Mouse (Mus musculus) left cerebral cortex, postnatal 10 days (tissue): ENCODE measurements around the gene Kazn. TPM values are rescaled to one million over a fixed set of nuclear protein-coding genes. Genes with fewer than 3 reads are reported as not detected.

ENCODE experiments used
- DNase-seq, 2 experiments: peaks; one replicate each; pipeline ENCODE4 v3.0.0; 2021 to 2022; ENCODE audit warnings: low spot score in 2 of 2, mixed read lengths in 1 of 2; ENCODE audit errors: extremely low spot score in 1 of 2
- intact Hi-C: fragments of 180-260 bp; cut with DNase I; formaldehyde crosslinking; loops from one replicate; pipeline ENCODE4 v1.15.1; 2025
- total RNA-seq, 2 experiments: library from RNA; stranded (reverse); gene quantifications; 2 replicates each; pipeline ENCODE4 v1.2.3; 2021

Gene Kazn
- total RNA-seq, result 10 to 100 TPM; 65.2 to 71.9 TPM

GRCm38 (mm10) chr4:142239240-142240126 is at the start of gene Kazn:
TSS of gene Kazn (minus strand) at chr4:142239401.
- DNase-seq, result peak; percentile 40 to 88
- intact Hi-C loops, result loop anchor here (10.0 kb wide), 1 partner anchor 235 kb away; no protein-coding TSS in a partner anchor

GRCm38 (mm10) chr4:142285471-142285870 is 46.3 kb upstream of the Kazn start:
- intact Hi-C loops, result no loop called here
- no peak for DNase-seq

GRCm38 (mm10) chr4:142283867-142284266 is 44.7 kb upstream of the Kazn start:
- intact Hi-C loops, result no loop called here
- no peak for DNase-seq

- intact Hi-C loops, result no loop called here
- no peak for DNase-seq
Measured at GRCm38 (mm10) chr4:142278197-142278575, 39.0 kb upstream of the Kazn start.

GRCm38 (mm10) chr4:142277481-142278196 is 38.4 kb upstream of the Kazn start:
- intact Hi-C loops, result no loop called here
- DNase-seq, result peak in 1 of 2 experiments; percentile 46

GRCm38 (mm10) chr4:142275242-142275641 is 36.0 kb upstream of the Kazn start:
- intact Hi-C loops, result no loop called here
- no peak for DNase-seq

- intact Hi-C loops, result no loop called here
- no peak for DNase-seq
Measured at GRCm38 (mm10) chr4:142274441-142275234, 35.4 kb upstream of the Kazn start.

GRCm38 (mm10) chr4:142271506-142271905 is 32.3 kb upstream of the Kazn start:
- no peak for DNase-seq
- intact Hi-C loops, result no loop called here

- no peak for DNase-seq
- intact Hi-C loops, result no loop called here
Measured at GRCm38 (mm10) chr4:142267832-142268231, 28.6 kb upstream of the Kazn start.

- peak in 1 of 2 experiments; percentile 56 for DNase-seq
- intact Hi-C loops, result no loop called here
Measured at GRCm38 (mm10) chr4:142267348-142267819, 28.2 kb upstream of the Kazn start.

GRCm38 (mm10) chr4:142264335-142264734 is 25.1 kb upstream of the Kazn start:
- intact Hi-C loops, result no loop called here
- DNase-seq, result no peak

- no peak for DNase-seq
- intact Hi-C loops, result no loop called here
Measured at GRCm38 (mm10) chr4:142261725-142262124, 22.5 kb upstream of the Kazn start.

GRCm38 (mm10) chr4:142258730-142259129 is 19.5 kb upstream of the Kazn start:
- no peak for DNase-seq
- intact Hi-C loops, result loop anchor here (5.0 kb wide), 1 partner anchor 764 kb away; no protein-coding TSS in a partner anchor

- intact Hi-C loops, result no loop called here
- DNase-seq, result no peak
Measured at GRCm38 (mm10) chr4:142254088-142254487, 14.9 kb upstream of the Kazn start.

- DNase-seq, result no peak
- intact Hi-C loops, result no loop called here
Measured at GRCm38 (mm10) chr4:142251471-142252354, 12.5 kb upstream of the Kazn start.

GRCm38 (mm10) chr4:142250054-142250453 is 10.9 kb upstream of the Kazn start:
- intact Hi-C loops, result no loop called here
- DNase-seq, result no peak

GRCm38 (mm10) chr4:142249401-142249800 is 10.2 kb upstream of the Kazn start:
- no peak for DNase-seq
- intact Hi-C loops, result loop anchor here (2.0 kb wide), 1 partner anchor 97 kb away; no protein-coding TSS in a partner anchor

GRCm38 (mm10) chr4:142248426-142248825 is 9.2 kb upstream of the Kazn start:
- intact Hi-C loops, result loop anchor here (2.0 kb wide), 1 partner anchor 96 kb away; no protein-coding TSS in a partner anchor
- peak; percentile 60 to 79 for DNase-seq
